Comparison of ENCODE assay signal across 23 mouse cellular contexts in the genomic region with DNA sequence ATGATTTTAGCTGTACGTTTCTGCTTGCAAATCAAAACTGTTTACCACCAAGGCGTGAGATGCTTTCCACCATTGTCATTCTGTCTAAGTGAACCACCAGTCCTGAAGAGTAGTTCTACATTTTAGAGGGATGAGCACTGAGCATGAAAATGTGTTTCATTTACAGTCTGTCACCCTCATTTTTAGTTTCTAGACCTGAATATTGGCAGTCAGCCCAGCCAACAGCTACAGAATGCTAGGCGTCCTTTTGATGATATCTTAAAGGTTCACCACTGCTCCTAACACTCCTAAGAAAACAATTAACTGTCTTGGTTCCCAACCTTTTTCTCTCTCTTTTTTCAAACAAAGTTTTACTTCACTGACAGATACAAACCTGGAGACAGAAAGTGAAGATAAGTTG.
A peak's percentile ranks its signal among the peaks of the same experiment; 100 is the strongest.
DNase-seq lines count a peak whose midpoint lies in the region; ATAC-seq and TF ChIP-seq lines count a peak whose summit lies in the region.
"Had no signal": no experiment of that assay in that cellular context is flagged by ENCODE, and none has a peak within 500 bp of the region (broad histone marks: within the 10 kb centered on the region; RNA-seq: fewer than 3 reads in every experiment).

No protein-coding gene starts in this region.

- H3K9me3 ChIP-seq in midbrain, postnatal 0 days (ENCODE audit: low read length): no peaks in the 10 kb centered on the region
- H3K9me3 ChIP-seq in midbrain, embryonic 13.5 days: no peaks in the 10 kb centered on the region
- H3K9me3 ChIP-seq: hindbrain, embryonic 15.5 days had no signal

- WGBS in midbrain, postnatal 0 days: 79% methylated on average over 3 of the region's 3 CpGs
- 86% methylated on average over 3 of the region's 3 CpGs for WGBS in midbrain, embryonic 13.5 days

- H3K9ac ChIP-seq in midbrain, postnatal 0 days (replicated peaks; ENCODE audit: low read length, poor library complexity, severe bottlenecking): no peak overlapping the region
- no peak overlapping the region for H3K9ac ChIP-seq in midbrain, embryonic 13.5 days (replicated peaks)
- H3K9ac ChIP-seq: hindbrain, embryonic 15.5 days had no signal

- H3K27me3 ChIP-seq in midbrain, postnatal 0 days (ENCODE audit: insufficient read depth, low read length): no peaks in the 10 kb centered on the region
- H3K27me3 ChIP-seq in midbrain, embryonic 13.5 days: no peaks in the 10 kb centered on the region
- H3K27me3 ChIP-seq: hindbrain, embryonic 15.5 days had no signal

- no peak for TF ChIP-seq CTCF in midbrain, postnatal 0 days (IDR thresholded peaks at IDR 0.05)
- TF ChIP-seq CTCF in brain, embryonic 14.5 days (IDR thresholded peaks at IDR 0.05; ENCODE audit: borderline replicate concordance, extremely low read depth, insufficient read depth, insufficient read length): no peak

- peak; percentile 76 for ATAC-seq in frontal cortex, adult (ENCODE audit: low TSS enrichment)
- no peak for ATAC-seq in midbrain, postnatal 0 days (ENCODE audit: low FRiP score)
- no peak for ATAC-seq in midbrain, embryonic 13.5 days
- ATAC-seq: forebrain, embryonic 16.5 days; intestine, embryonic 16.5 days; lung, postnatal 0 days; midbrain, embryonic 16.5 days had no signal

- H3K27ac ChIP-seq in midbrain, postnatal 0 days (ENCODE audit: low read depth, low read length): no peak overlapping the region
- no peak overlapping the region for H3K27ac ChIP-seq in midbrain, embryonic 13.5 days
- H3K27ac ChIP-seq: hindbrain, embryonic 15.5 days; layer of hippocampus, adult 2 months; macrophage had no signal

- H3K36me3 ChIP-seq in midbrain, postnatal 0 days (ENCODE audit: insufficient read depth, low read length): no peaks in the 10 kb centered on the region
- no peaks in the 10 kb centered on the region for H3K36me3 ChIP-seq in midbrain, embryonic 13.5 days
- H3K36me3 ChIP-seq: hindbrain, embryonic 15.5 days had no signal

- no peak overlapping the region for H3K4me3 ChIP-seq in midbrain, postnatal 0 days (ENCODE audit: low read depth, low read length)
- no peak overlapping the region for H3K4me3 ChIP-seq in midbrain, embryonic 13.5 days (replicated peaks)
- H3K4me3 ChIP-seq: hindbrain, embryonic 15.5 days; layer of hippocampus, adult 2 months had no signal

- DNase-seq in frontal cortex, postnatal 14 days (ENCODE audit: low spot score in 2 of 2): no peak
- DNase-seq in midbrain, postnatal 0 days (ENCODE audit: low spot score): peak; percentile 22
- DNase-seq in brain, embryonic 14.5 days (ENCODE audit: low read depth): peak; percentile 31
- no peak for DNase-seq in gastrocnemius, postnatal 25 days
- DNase-seq in adipocyte (ENCODE audit: low spot score): no peak
- DNase-seq: adrenal gland, postnatal 36 days; cerebellum, adult 18-20 months; gastrocnemius, postnatal 10 days; heart, adult 11 months; kidney, adult 9 months; kidney, postnatal 25 days; layer of hippocampus, postnatal 36 days; thymus, postnatal 25 days had no signal

- TF ChIP-seq POLR2A in brain, embryonic 14.5 days (IDR thresholded peaks at IDR 0.05; ENCODE audit: borderline replicate concordance, extremely low read depth, insufficient read depth, insufficient read length, poor library complexity, severe bottlenecking): no peak

- H3K4me2 ChIP-seq in midbrain, postnatal 0 days (ENCODE audit: low read depth, low read length, poor library complexity, severe bottlenecking): no peak overlapping the region
- H3K4me2 ChIP-seq in midbrain, embryonic 13.5 days (replicated peaks): no peak overlapping the region
- H3K4me2 ChIP-seq: heart, embryonic 11.5 days; hindbrain, embryonic 15.5 days had no signal

- H3K4me1 ChIP-seq in midbrain, postnatal 0 days (ENCODE audit: insufficient read depth, low read length): no peaks in the 10 kb centered on the region
- H3K4me1 ChIP-seq in midbrain, embryonic 13.5 days (replicated peaks): no peaks in the 10 kb centered on the region
- H3K4me1 ChIP-seq: hindbrain, embryonic 15.5 days had no signal

Comparison
In these comparisons a context has a peak if more than half of its experiments do, and no peak if none do; other contexts are left out.
1. DNase-seq: peak in midbrain, postnatal 0 days (single experiment) and brain, embryonic 14.5 days (single experiment); none in frontal cortex, postnatal 14 days (0 of 2), gastrocnemius, postnatal 25 days (single experiment) and adipocyte (single experiment).